In the genomic region with DNA sequence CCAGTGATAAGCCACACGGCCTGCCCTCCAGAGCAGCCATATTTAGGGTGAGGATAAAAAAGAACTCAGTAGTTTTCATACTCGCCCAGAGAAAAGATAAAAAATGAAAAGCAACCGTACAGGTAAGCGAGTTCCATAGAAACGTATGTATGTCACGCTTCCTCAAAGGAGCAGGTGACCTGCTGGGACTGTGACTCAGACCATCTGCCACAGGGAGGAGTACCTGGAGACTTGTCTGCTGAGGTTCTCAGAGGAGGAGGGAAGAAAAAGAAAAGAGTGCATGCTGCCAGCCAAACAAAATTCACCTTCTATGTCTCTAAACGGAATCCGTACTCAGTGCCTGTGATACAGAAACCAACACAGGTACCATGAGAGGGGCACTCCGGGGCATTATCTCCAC, we compare ENCODE assay signal across 14 mouse cellular contexts. TPM values are rescaled to one million over a fixed set of nuclear protein-coding genes. Genes with fewer than 3 reads are reported as not detected.
"Had no signal": no experiment of that assay in that cellular context is flagged by ENCODE, and none has a peak within 500 bp of the region (broad histone marks: within the 10 kb centered on the region; RNA-seq: fewer than 3 reads in every experiment).

No protein-coding gene starts in this region.

- DNase-seq: kidney, postnatal 10 days; liver; liver, embryonic 13.5 days; liver, postnatal 0 days; lung, postnatal 14 days; right cerebral cortex, postnatal 25 days; thymus, postnatal 14 days had no signal

- H3K4me3 ChIP-seq: layer of hippocampus, adult 2 months; limb, embryonic 12.5 days; liver, embryonic 13.5 days; lung, embryonic 15.5 days; midbrain, embryonic 12.5 days had no signal

- H3K9ac ChIP-seq: limb, embryonic 12.5 days; liver, embryonic 13.5 days; liver, postnatal 0 days; lung, embryonic 15.5 days; midbrain, embryonic 12.5 days had no signal

- H3K27me3 ChIP-seq: limb, embryonic 12.5 days; liver, embryonic 13.5 days; lung, embryonic 15.5 days; midbrain, embryonic 12.5 days had no signal

- H3K9me3 ChIP-seq: limb, embryonic 12.5 days; liver, embryonic 13.5 days; lung, embryonic 15.5 days; midbrain, embryonic 12.5 days had no signal

- H3K4me2 ChIP-seq: limb, embryonic 12.5 days; liver, embryonic 13.5 days; lung, embryonic 15.5 days; midbrain, embryonic 12.5 days had no signal

- H3K4me1 ChIP-seq: limb, embryonic 12.5 days; liver, embryonic 13.5 days; lung, embryonic 15.5 days; midbrain, embryonic 12.5 days had no signal

- H3K36me3 ChIP-seq: limb, embryonic 12.5 days; liver, embryonic 13.5 days; lung, embryonic 15.5 days; midbrain, embryonic 12.5 days had no signal

- ATAC-seq: liver, postnatal 0 days; midbrain, embryonic 16.5 days had no signal

- H3K27ac ChIP-seq: layer of hippocampus, adult 2 months; limb, embryonic 12.5 days; liver, embryonic 13.5 days; lung, embryonic 15.5 days; macrophage; midbrain, embryonic 12.5 days had no signal

RNA-seq across cellular contexts. Expression of gene Rbms3, which starts 30.4 kb away (rescaled TPM):
- total RNA-seq: megakaryocyte-erythroid progenitor cell, adult 5-6 weeks had no signal
- polyA plus RNA-seq: macrophage had no signal
